Mouse (Mus musculus): ENCODE measurements around the gene Nphp4. TPM values are rescaled to one million over a fixed set of nuclear protein-coding genes. Genes with fewer than 3 reads are reported as not detected.

Gene Nphp4
- polyA plus RNA-seq, 1 experiment from 2014 or later, result 2.6 TPM

Other genes with a start within 250 kb of the Nphp4 start
- 3.3 and 3.4 TPM in 2 replicates for gene Gpr153, start 202.5 kb upstream of the Nphp4 start, polyA plus RNA-seq (2014; fragmentation: Nextera tagmentation; extraction: Ambion mirVana)
- gene Hes3, start 185.0 kb upstream of the Nphp4 start, polyA plus RNA-seq (2014; fragmentation: Nextera tagmentation; extraction: Ambion mirVana), result not detected in 2 replicates
- gene Icmt, start 179.5 kb upstream of the Nphp4 start, polyA plus RNA-seq (2014; fragmentation: Nextera tagmentation; extraction: Ambion mirVana), result 28.3 and 29.9 TPM in 2 replicates
- gene Rnf207, start 157.7 kb upstream of the Nphp4 start, polyA plus RNA-seq (2014; fragmentation: Nextera tagmentation; extraction: Ambion mirVana), result 0.19 and 0.92 TPM in 2 replicates
- gene Rpl22, start 151.0 kb upstream of the Nphp4 start, polyA plus RNA-seq (2014; fragmentation: Nextera tagmentation; extraction: Ambion mirVana), result 453 and 467 TPM in 2 replicates
- 0.05 TPM in 1 of 2 replicates, not detected in the other for gene Chd5, start 138.1 kb upstream of the Nphp4 start, polyA plus RNA-seq (2014; fragmentation: Nextera tagmentation; extraction: Ambion mirVana)
- 3.6 and 3.7 TPM in 2 replicates for gene Kcnab2, start 1.2 kb downstream of the Nphp4 start, polyA plus RNA-seq (2014; fragmentation: Nextera tagmentation; extraction: Ambion mirVana)

All from limb, embryonic 11.5 days (tissue).